Mouse (Mus musculus): ENCODE data around the gene Stk11ip. TPM values are rescaled to one million over a fixed set of nuclear protein-coding genes. Genes with fewer than 3 reads are reported as not detected.

The Stk11ip gene
- polyA plus RNA-seq, 1 experiment = 29.3 TPM

DNA sequence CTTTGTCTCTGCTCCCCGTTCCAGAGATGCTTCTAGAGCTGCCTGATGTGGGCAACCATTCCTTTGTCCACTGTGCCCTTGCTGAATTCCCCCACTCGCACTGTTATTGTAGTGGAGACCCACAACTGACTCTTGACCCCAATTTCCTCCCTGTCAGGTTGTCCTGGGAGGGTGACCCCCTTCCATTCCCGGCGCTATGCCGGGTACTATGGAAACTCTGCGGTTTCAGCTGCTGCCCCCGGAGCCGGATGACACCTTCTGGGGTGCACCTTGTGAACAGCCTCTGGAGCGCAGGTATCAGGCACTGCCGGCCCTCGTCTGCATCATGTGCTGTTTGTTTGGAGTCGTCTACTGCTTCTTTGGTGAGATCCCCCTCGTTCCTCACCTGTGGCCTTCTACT is 41.3 kb upstream of the Stk11ip start:
- Histone ChIP-seq H3K27me3 (ENCODE audit: control insufficient read depth, insufficient read depth, low read length) (no peaks in the 10 kb centered on the region), H3K4me3 (replicated peaks; ENCODE audit: insufficient read depth, low read depth, low read length) (peak overlapping the region; percentile 85), H3K4me1 (ENCODE audit: control insufficient read depth, insufficient read depth, low read length) (peaks cover 16% of the 10 kb centered on the region), H3K27ac (ENCODE audit: insufficient read depth, low read length) (peak overlapping the region; percentile 92)
- 4% methylated on average over 13 of the region's 13 CpGs for WGBS
- DNase-seq = no peak
- TF ChIP-seq POLR2A (IDR thresholded peaks at IDR 0.05; ENCODE audit: borderline replicate concordance, insufficient read depth, low read length) (no peak), CTCF (IDR thresholded peaks at IDR 0.05; ENCODE audit: borderline replicate concordance, insufficient read depth, low read depth, low read length) (no peak)

GRCm38 (mm10) chr1:75480735-75481134 is 40.6 kb upstream of the Stk11ip start:
- peaks cover 16% of the 10 kb centered on the region for H3K4me1 ChIP-seq (ENCODE audit: control insufficient read depth, insufficient read depth, low read length)

DNA sequence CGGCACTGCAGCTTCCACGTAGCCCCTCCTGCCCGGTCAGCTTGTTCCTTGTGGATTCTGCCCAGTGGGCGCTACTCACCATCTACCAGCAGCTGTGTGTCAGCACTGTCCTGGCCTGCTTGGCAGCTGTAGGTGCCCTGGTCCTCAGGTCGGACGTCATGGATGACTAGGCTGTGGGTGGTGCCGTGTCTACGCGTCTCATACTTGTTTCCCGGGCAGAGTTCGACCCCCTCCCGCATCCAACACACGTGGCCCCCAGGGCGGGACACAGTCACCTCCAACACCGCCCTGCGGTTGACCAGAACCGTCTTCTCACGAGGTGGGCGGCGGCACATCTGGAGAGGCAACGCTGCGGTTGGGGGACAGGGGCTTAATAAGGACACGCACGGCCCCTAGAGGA is 34.8 kb upstream of the Stk11ip start:
- WGBS = 16% methylated on average over 24 of the region's 24 CpGs
- H3K4me3 ChIP-seq (replicated peaks; ENCODE audit: insufficient read depth, low read depth, low read length) = peak overlapping the region; percentile 68
- TF ChIP-seq CTCF (IDR thresholded peaks at IDR 0.05; ENCODE audit: borderline replicate concordance, insufficient read depth, low read depth, low read length) (no peak), POLR2A (IDR thresholded peaks at IDR 0.05; ENCODE audit: borderline replicate concordance, insufficient read depth, low read length) (no peak)
- no peaks in the 10 kb centered on the region for H3K27me3 ChIP-seq (ENCODE audit: control insufficient read depth, insufficient read depth, low read length)
- no peak overlapping the region for H3K27ac ChIP-seq (ENCODE audit: insufficient read depth, low read length)
- DNase-seq = peak in 1 of 2 experiments; percentile 41
- peaks cover 20% of the 10 kb centered on the region for H3K4me1 ChIP-seq (ENCODE audit: control insufficient read depth, insufficient read depth, low read length)

More at GRCm38 (mm10) chr1:75480735-75481134, 40.6 kb upstream of the Stk11ip start:
- peak overlapping the region; percentile 31 for H3K4me3 ChIP-seq (replicated peaks; ENCODE audit: insufficient read depth, low read depth, low read length)
- H3K27me3 ChIP-seq (ENCODE audit: control insufficient read depth, insufficient read depth, low read length) = no peaks in the 10 kb centered on the region
- WGBS = 75% methylated on average over 7 of the region's 7 CpGs
- H3K27ac ChIP-seq (ENCODE audit: insufficient read depth, low read length) = no peak overlapping the region
- DNase-seq = no peak
- TF ChIP-seq POLR2A (IDR thresholded peaks at IDR 0.05; ENCODE audit: borderline replicate concordance, insufficient read depth, low read length) (no peak), CTCF (IDR thresholded peaks at IDR 0.05; ENCODE audit: borderline replicate concordance, insufficient read depth, low read depth, low read length) (no peak)

- WGBS = 2% methylated on average over 13 of the region's 13 CpGs
- no peak overlapping the region for H3K27ac ChIP-seq (ENCODE audit: insufficient read depth, low read length)
- H3K4me3 ChIP-seq (replicated peaks; ENCODE audit: insufficient read depth, low read depth, low read length) = peak overlapping the region; percentile 68
- no peak for DNase-seq
- no peak for TF ChIP-seq POLR2A (IDR thresholded peaks at IDR 0.05; ENCODE audit: borderline replicate concordance, insufficient read depth, low read length)
- H3K27me3 ChIP-seq (ENCODE audit: control insufficient read depth, insufficient read depth, low read length) = no peaks in the 10 kb centered on the region
- peaks cover 20% of the 10 kb centered on the region for H3K4me1 ChIP-seq (ENCODE audit: control insufficient read depth, insufficient read depth, low read length)
Observed at GRCm38 (mm10) chr1:75487040-75487404, 34.3 kb upstream of the Stk11ip start.

- H3K4me3 ChIP-seq (replicated peaks; ENCODE audit: insufficient read depth, low read depth, low read length) = peak overlapping the region; percentile 68
- under 1% methylated on average over 62 of the region's 62 CpGs for WGBS
- peaks cover 18% of the 10 kb centered on the region for H3K4me1 ChIP-seq (ENCODE audit: control insufficient read depth, insufficient read depth, low read length)
- H3K27ac ChIP-seq (ENCODE audit: insufficient read depth, low read length) = no peak overlapping the region
- no peaks in the 10 kb centered on the region for H3K27me3 ChIP-seq (ENCODE audit: control insufficient read depth, insufficient read depth, low read length)
- TF ChIP-seq POLR2A (IDR thresholded peaks at IDR 0.05; ENCODE audit: borderline replicate concordance, insufficient read depth, low read length) (no peak), CTCF (IDR thresholded peaks at IDR 0.05; ENCODE audit: borderline replicate concordance, insufficient read depth, low read depth, low read length) (peak; percentile 45; the same call in 1 of the 2 replicates)
- DNase-seq = peak; percentile 82 to 88
Observed at GRCm38 (mm10) chr1:75487405-75488161, 33.7 kb upstream of the Stk11ip start.

GRCm38 (mm10) chr1:75490785-75491551 is 30.4 kb upstream of the Stk11ip start:
- TF ChIP-seq POLR2A (IDR thresholded peaks at IDR 0.05; ENCODE audit: borderline replicate concordance, insufficient read depth, low read length) = no peak
- TF ChIP-seq CTCF (IDR thresholded peaks at IDR 0.05; ENCODE audit: borderline replicate concordance, insufficient read depth, low read depth, low read length) = no peak
- Histone ChIP-seq H3K27me3 (ENCODE audit: control insufficient read depth, insufficient read depth, low read length) (no peaks in the 10 kb centered on the region), H3K4me1 (ENCODE audit: control insufficient read depth, insufficient read depth, low read length) (peaks cover 12% of the 10 kb centered on the region), H3K27ac (ENCODE audit: insufficient read depth, low read length) (no peak overlapping the region), H3K4me3 (replicated peaks; ENCODE audit: insufficient read depth, low read depth, low read length) (no peak overlapping the region)
- DNase-seq = peak in 1 of 2 experiments; percentile 11
- 87% methylated on average over 34 of the region's 34 CpGs for WGBS

- TF ChIP-seq CTCF (IDR thresholded peaks at IDR 0.05; ENCODE audit: borderline replicate concordance, insufficient read depth, low read depth, low read length) = no peak
- TF ChIP-seq POLR2A (IDR thresholded peaks at IDR 0.05; ENCODE audit: borderline replicate concordance, insufficient read depth, low read length) = no peak
- 54% methylated on average over 24 of the region's 24 CpGs for WGBS
- peaks cover 6% of the 10 kb centered on the region; the same call in 1 of the 2 replicates for H3K4me1 ChIP-seq (ENCODE audit: control insufficient read depth, insufficient read depth, low read length)
- no peak overlapping the region for H3K4me3 ChIP-seq (replicated peaks; ENCODE audit: insufficient read depth, low read depth, low read length)
- no peak overlapping the region for H3K27ac ChIP-seq (ENCODE audit: insufficient read depth, low read length)
- no peaks in the 10 kb centered on the region for H3K27me3 ChIP-seq (ENCODE audit: control insufficient read depth, insufficient read depth, low read length)
- DNase-seq = peak in 1 of 2 experiments; percentile 7
Observed at GRCm38 (mm10) chr1:75492579-75493170, 28.7 kb upstream of the Stk11ip start.
